Mouse (Mus musculus) forebrain, embryonic 12.5 days (tissue): Measurements from ENCODE around the gene Agrn. TPM values are rescaled to one million over a fixed set of nuclear protein-coding genes. Genes with fewer than 3 reads are reported as not detected.
"Not testable (repeated sequence)": the region's sequence is repeated elsewhere in the genome, so short reads cannot be mapped to it uniquely, and the experiment has no call there.

Experiments used
- ATAC-seq: fragments of 200-750 bp; cut with Nextera tagmentation; 2 replicates; pipeline ENCODE4 v1.8.0; 2017; ENCODE audit warnings: moderate TSS enrichment; ENCODE audit not compliant: low FRiP score
- H3K27ac ChIP-seq: fragments of 300-500 bp; sonication (generic); 2 replicates; pipeline ENCODE4 v1.5.1; 2016; ENCODE audit warnings: mild to moderate bottlenecking
- H3K27me3 ChIP-seq: fragments of 300-500 bp; sonication (generic); 2 replicates; pipeline ENCODE4 v1.6.1; 2016; ENCODE audit warnings: mild to moderate bottlenecking
- H3K36me3 ChIP-seq: fragments of 300-500 bp; sonication (generic); replicated peaks from 2 replicates; pipeline ENCODE4 v1.6.1; 2016; ENCODE audit warnings: mild to moderate bottlenecking
- H3K4me1 ChIP-seq: fragments of 300-500 bp; sonication (generic); 2 replicates; pipeline ENCODE4 v1.6.1; 2016
- H3K4me2 ChIP-seq: fragments of 300-500 bp; sonication (generic); 2 replicates; pipeline ENCODE4 v1.6.1; 2016; ENCODE audit warnings: mild to moderate bottlenecking, moderate library complexity
- H3K4me3 ChIP-seq: fragments of 300-500 bp; sonication (generic); replicated peaks from 2 replicates; pipeline ENCODE4 v1.5.1; 2016; ENCODE audit warnings: mild to moderate bottlenecking
- H3K9ac ChIP-seq: fragments of 300-500 bp; sonication (generic); 2 replicates; pipeline ENCODE4 v1.6.1; 2016; ENCODE audit warnings: mild to moderate bottlenecking
- H3K9me3 ChIP-seq: fragments of 300-500 bp; sonication (generic); 2 replicates; pipeline ENCODE4 v1.6.1; 2016
- WGBS: fragments of 180-500 bp; shearing (Covaris S2); methylation state at CpG from one replicate; pipeline ENCODE4 v1.1.7; 2016; 5-methylcytosine and 5-hydroxymethylcytosine counted together
- polyA plus RNA-seq: library from polyadenylated mRNA; unstranded; fragments of >200 nt; fragmentation: Nextera tagmentation; extraction: Ambion mirVana; gene quantifications from 2 replicates; pipeline ENCODE4 v1.2.1, GENCODE M21; 2016

Gene Agrn
- polyA plus RNA-seq, 1 experiment from 2014 or later, result 139 TPM

- Histone ChIP-seq H3K9ac (peak overlapping the region; percentile 82), H3K36me3 (peaks cover 57% of the 10 kb centered on the region), H3K4me3 (peak overlapping the region; percentile 46), H3K9me3 (no peaks in the 10 kb centered on the region), H3K27me3 (no peaks in the 10 kb centered on the region), H3K4me1 (peaks cover 81% of the 10 kb centered on the region), H3K4me2 (peak overlapping the region; percentile 67), H3K27ac (peak overlapping the region; percentile 96; the same call in 1 of the 2 replicates)
- ATAC-seq, result no peak
- 85% methylated on average over 7 of the region's 7 CpGs for WGBS
Measured at GRCm38 (mm10) chr4:156184291-156184954, 12.9 kb downstream of the Agrn start.

- 97% methylated on average over 5 of the region's 5 CpGs for WGBS
- H3K9ac ChIP-seq, result peak overlapping the region; percentile 25; the same call in 1 of the 2 replicates
- H3K36me3 ChIP-seq, result peaks cover 63% of the 10 kb centered on the region
- no peak for ATAC-seq
- H3K27me3 ChIP-seq, result no peaks in the 10 kb centered on the region
- peaks cover 74% of the 10 kb centered on the region for H3K4me1 ChIP-seq
- peak overlapping the region; percentile 67 for H3K4me2 ChIP-seq
- no peaks in the 10 kb centered on the region for H3K9me3 ChIP-seq
- H3K27ac ChIP-seq, result no peak overlapping the region
- H3K4me3 ChIP-seq, result peak overlapping the region; percentile 46
Measured at GRCm38 (mm10) chr4:156183747-156184146, 13.5 kb downstream of the Agrn start.

- Histone ChIP-seq H3K9me3 (no peaks in the 10 kb centered on the region), H3K4me2 (no peak overlapping the region), H3K9ac (no peak overlapping the region), H3K27ac (no peak overlapping the region), H3K36me3 (peaks cover 99% of the 10 kb centered on the region), H3K4me1 (peaks cover 15% of the 10 kb centered on the region), H3K4me3 (no peak overlapping the region), H3K27me3 (no peaks in the 10 kb centered on the region)
- no peak for ATAC-seq
- WGBS, result 96% methylated on average over 9 of the region's 9 CpGs
Measured at GRCm38 (mm10) chr4:156177630-156178029, 19.7 kb downstream of the Agrn start.

GRCm38 (mm10) chr4:156171828-156172227 lies 25.5 kb downstream of the Agrn start:
- Histone ChIP-seq H3K36me3 (peaks cover 100% of the 10 kb centered on the region), H3K4me1 (no peaks in the 10 kb centered on the region), H3K9ac (no peak overlapping the region), H3K27ac (no peak overlapping the region), H3K27me3 (no peaks in the 10 kb centered on the region), H3K9me3 (no peaks in the 10 kb centered on the region), H3K4me3 (no peak overlapping the region), H3K4me2 (no peak overlapping the region)
- WGBS, result 95% methylated on average over 11 of the region's 11 CpGs
- ATAC-seq, result no peak

GRCm38 (mm10) chr4:156169129-156169528 lies 28.2 kb downstream of the Agrn start:
- H3K4me2 ChIP-seq, result no peak overlapping the region
- 94% methylated on average over 10 of the region's 10 CpGs for WGBS
- no peaks in the 10 kb centered on the region for H3K9me3 ChIP-seq
- H3K4me1 ChIP-seq, result no peaks in the 10 kb centered on the region
- no peak overlapping the region for H3K4me3 ChIP-seq
- H3K27ac ChIP-seq, result no peak overlapping the region
- no peak overlapping the region for H3K9ac ChIP-seq
- ATAC-seq, result no peak
- H3K36me3 ChIP-seq, result peaks cover 100% of the 10 kb centered on the region
- H3K27me3 ChIP-seq, result no peaks in the 10 kb centered on the region

GRCm38 (mm10) chr4:156168611-156169010 lies 28.7 kb downstream of the Agrn start:
- Histone ChIP-seq H3K9me3 (no peaks in the 10 kb centered on the region), H3K4me3 (no peak overlapping the region), H3K27ac (no peak overlapping the region), H3K4me1 (no peaks in the 10 kb centered on the region), H3K9ac (no peak overlapping the region), H3K36me3 (peaks cover 100% of the 10 kb centered on the region), H3K27me3 (no peaks in the 10 kb centered on the region), H3K4me2 (no peak overlapping the region)
- WGBS, result 97% methylated on average over 8 of the region's 8 CpGs
- ATAC-seq, result no peak

GRCm38 (mm10) chr4:156166477-156166876 lies 30.8 kb downstream of the Agrn start:
- H3K27ac ChIP-seq, result no peak overlapping the region
- no peak overlapping the region for H3K9ac ChIP-seq
- no peaks in the 10 kb centered on the region for H3K27me3 ChIP-seq
- no peaks in the 10 kb centered on the region for H3K4me1 ChIP-seq
- ATAC-seq, result no peak
- H3K36me3 ChIP-seq, result peaks cover 98% of the 10 kb centered on the region
- no peak overlapping the region for H3K4me2 ChIP-seq
- no peak overlapping the region for H3K4me3 ChIP-seq
- 85% methylated on average over 9 of the region's 9 CpGs for WGBS
- H3K9me3 ChIP-seq, result peaks cover 12% of the 10 kb centered on the region

GRCm38 (mm10) chr4:156154771-156155170 lies 42.5 kb downstream of the Agrn start:
- no peaks in the 10 kb centered on the region for H3K36me3 ChIP-seq
- no peaks in the 10 kb centered on the region for H3K27me3 ChIP-seq
- 96% methylated on average over 3 of the region's 3 CpGs for WGBS
- no peak overlapping the region for H3K4me2 ChIP-seq
- no peaks in the 10 kb centered on the region for H3K4me1 ChIP-seq
- no peak for ATAC-seq
- H3K4me3 ChIP-seq, result no peak overlapping the region
- H3K9ac ChIP-seq, result no peak overlapping the region
- no peak overlapping the region for H3K27ac ChIP-seq
- peaks cover 15% of the 10 kb centered on the region for H3K9me3 ChIP-seq

- 94% methylated on average over 10 of the region's 10 CpGs for WGBS
- H3K27me3 ChIP-seq, H3K9me3 ChIP-seq, ATAC-seq, H3K4me2 ChIP-seq, H3K36me3 ChIP-seq, H3K9ac ChIP-seq, H3K27ac ChIP-seq, H3K4me1 ChIP-seq, H3K4me3 ChIP-seq: not testable (repeated sequence)
Measured at GRCm38 (mm10) chr4:156150887-156151286, 46.4 kb downstream of the Agrn start.

- H3K4me2 ChIP-seq, result no peak overlapping the region
- no peaks in the 10 kb centered on the region for H3K9me3 ChIP-seq
- no peak overlapping the region for H3K9ac ChIP-seq
- no peaks in the 10 kb centered on the region for H3K36me3 ChIP-seq
- H3K27me3 ChIP-seq, result no peaks in the 10 kb centered on the region
- no peak overlapping the region for H3K4me3 ChIP-seq
- no peak overlapping the region for H3K27ac ChIP-seq
- H3K4me1 ChIP-seq, result 0 out of 2 replicates have a peak, but pooled peaks cover 8% of the 10 kb centered on the region
- WGBS, result 95% methylated on average over 30 of the region's 30 CpGs
- no peak for ATAC-seq
Measured at GRCm38 (mm10) chr4:156136285-156137100, 60.8 kb downstream of the Agrn start.

GRCm38 (mm10) chr4:156135801-156136200 lies 61.5 kb downstream of the Agrn start:
- no peaks in the 10 kb centered on the region for H3K27me3 ChIP-seq
- no peaks in the 10 kb centered on the region for H3K9me3 ChIP-seq
- no peak overlapping the region for H3K4me3 ChIP-seq
- H3K9ac ChIP-seq, result no peak overlapping the region
- no peak overlapping the region for H3K27ac ChIP-seq
- 95% methylated on average over 14 of the region's 14 CpGs for WGBS
- H3K4me2 ChIP-seq, result no peak overlapping the region
- 0 out of 2 replicates have a peak, but pooled peaks cover 8% of the 10 kb centered on the region for H3K4me1 ChIP-seq
- no peaks in the 10 kb centered on the region for H3K36me3 ChIP-seq
- ATAC-seq, result no peak

GRCm38 (mm10) chr4:156135112-156135511 lies 62.2 kb downstream of the Agrn start:
- no peak overlapping the region for H3K27ac ChIP-seq
- no peak for ATAC-seq
- WGBS, result 93% methylated on average over 13 of the region's 13 CpGs
- no peaks in the 10 kb centered on the region for H3K36me3 ChIP-seq
- 0 out of 2 replicates have a peak, but pooled peaks cover 8% of the 10 kb centered on the region for H3K4me1 ChIP-seq
- no peak overlapping the region for H3K4me3 ChIP-seq
- H3K4me2 ChIP-seq, result no peak overlapping the region
- H3K9ac ChIP-seq, result no peak overlapping the region
- no peaks in the 10 kb centered on the region for H3K27me3 ChIP-seq
- no peaks in the 10 kb centered on the region for H3K9me3 ChIP-seq
